Mouse (Mus musculus) gastrocnemius, postnatal 4 days (tissue): ENCODE measurements around the gene Trpc4ap. TPM values are rescaled to one million over a fixed set of nuclear protein-coding genes. Genes with fewer than 3 reads are reported as not detected.
"Not testable (repeated sequence)": the region's sequence is repeated elsewhere in the genome, so short reads cannot be mapped to it uniquely, and the experiment has no call there.

ENCODE experiments used
- DNase-seq, 2 experiments: peaks; one replicate each; pipeline ENCODE4 v3.0.0; 2021 to 2022; ENCODE audit warnings: low spot score in 2 of 2, mixed read lengths in 2 of 2
- long read RNA-seq, 2 experiments: library from polyadenylated mRNA; stranded (forward); transcript quantifications; one replicate each; pipeline ENCODE4 v2.0.0; 2021
- total RNA-seq, 2 experiments: library from RNA; stranded (reverse); gene quantifications; 2 replicates each; pipeline ENCODE4 v1.2.3; 2021

Gene Trpc4ap
- total RNA-seq: 100 to 1,000 TPM; 104 to 109 TPM
- long read RNA-seq, experiment 1, transcript Trpc4ap-202 (19 exons, 3,091 nt): minor isoform, 25 of 319 reads
- long read RNA-seq, experiment 1, transcript Trpc4ap-201 (19 exons, 3,204 nt): major isoform, 267 of 319 reads
- long read RNA-seq, experiment 1, partial matches to known transcripts: 10 of 319 reads
- long read RNA-seq, experiment 1, other reads (novel, unspliced or antisense): 17 of 319 reads
- long read RNA-seq, experiment 2, transcript Trpc4ap-201 (19 exons, 3,204 nt): major isoform, 361 of 435 reads
- long read RNA-seq, experiment 2, transcript Trpc4ap-202 (19 exons, 3,091 nt): minor isoform, 21 of 435 reads
- long read RNA-seq, experiment 2, partial matches to known transcripts: 27 of 435 reads
- long read RNA-seq, experiment 2, other reads (novel, unspliced or antisense): 26 of 435 reads

GRCm38 (mm10) chr2:155691723-155692493 lies at the start of gene Trpc4ap:
TSS of gene Trpc4ap (minus strand) at chr2:155692384.
- peak; percentile 95 to 96 for DNase-seq

DNA sequence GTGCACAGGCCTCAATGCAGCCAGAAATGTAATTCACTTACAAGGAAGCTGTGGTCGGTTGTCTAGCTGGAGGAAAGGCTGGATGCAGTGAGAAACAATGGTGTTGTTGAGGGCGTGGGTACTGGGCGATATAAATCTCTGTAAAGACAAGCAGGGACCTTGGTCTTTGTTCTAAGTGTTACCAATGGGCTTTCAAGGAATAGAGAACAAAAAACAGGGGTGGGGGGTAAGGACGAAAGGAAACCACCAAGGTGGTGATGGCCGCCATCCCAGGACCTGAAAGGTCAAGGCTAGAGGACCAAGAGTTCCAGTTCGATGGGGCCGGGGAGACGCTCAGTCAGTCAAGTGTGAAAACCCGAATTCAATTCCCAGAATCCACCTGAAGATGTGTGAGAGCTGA lies 45.6 kb upstream of the Trpc4ap start:
- no peak for DNase-seq

GRCm38 (mm10) chr2:155736936-155737335 lies 44.8 kb upstream of the Trpc4ap start:
- DNase-seq: no peak

DNA sequence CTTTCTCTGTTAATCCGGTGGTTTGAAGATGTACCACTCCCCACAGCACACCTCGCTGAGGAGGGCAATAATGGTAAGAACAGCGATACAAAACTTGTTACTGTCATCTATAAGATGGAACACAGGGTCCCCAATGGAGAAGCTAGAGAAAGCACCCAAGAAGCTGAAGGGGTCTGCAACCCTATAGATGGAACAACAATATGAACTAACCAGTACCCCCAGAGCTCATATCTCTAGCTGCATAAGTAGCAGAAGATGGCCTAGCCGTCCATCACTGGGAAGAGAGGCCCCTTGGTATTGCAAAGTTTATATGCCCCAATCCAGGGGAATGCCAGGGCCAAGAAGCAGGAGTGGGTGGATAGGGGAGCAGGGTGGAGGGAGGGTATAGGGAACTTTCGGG lies 43.6 kb upstream of the Trpc4ap start, which contains the start of gene Gm17581:
TSS of gene Gm17581 (minus strand) at position 101 of the 400 bp plus-strand sequence.
- DNase-seq: not testable (repeated sequence)

DNA sequence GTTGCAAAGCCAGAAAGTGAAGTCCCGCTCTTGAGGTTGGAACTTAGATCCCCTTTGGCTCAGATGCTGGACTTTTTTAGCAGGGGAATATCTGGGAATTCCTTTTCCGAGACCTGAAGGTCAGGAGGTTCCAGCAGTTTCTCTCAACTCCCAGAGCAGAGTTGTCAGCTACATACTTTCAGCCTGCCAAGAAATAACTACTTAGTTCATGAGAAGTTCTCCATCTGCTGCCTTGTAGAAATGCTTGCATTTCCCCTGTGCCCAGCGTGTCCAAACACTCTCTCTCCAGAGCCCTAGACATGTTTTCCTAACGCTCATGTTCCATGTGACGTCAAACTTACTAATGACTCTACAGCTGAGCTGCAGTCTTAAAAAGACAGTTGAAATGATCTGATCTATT lies 42.9 kb upstream of the Trpc4ap start:
- DNase-seq: no peak

DNA sequence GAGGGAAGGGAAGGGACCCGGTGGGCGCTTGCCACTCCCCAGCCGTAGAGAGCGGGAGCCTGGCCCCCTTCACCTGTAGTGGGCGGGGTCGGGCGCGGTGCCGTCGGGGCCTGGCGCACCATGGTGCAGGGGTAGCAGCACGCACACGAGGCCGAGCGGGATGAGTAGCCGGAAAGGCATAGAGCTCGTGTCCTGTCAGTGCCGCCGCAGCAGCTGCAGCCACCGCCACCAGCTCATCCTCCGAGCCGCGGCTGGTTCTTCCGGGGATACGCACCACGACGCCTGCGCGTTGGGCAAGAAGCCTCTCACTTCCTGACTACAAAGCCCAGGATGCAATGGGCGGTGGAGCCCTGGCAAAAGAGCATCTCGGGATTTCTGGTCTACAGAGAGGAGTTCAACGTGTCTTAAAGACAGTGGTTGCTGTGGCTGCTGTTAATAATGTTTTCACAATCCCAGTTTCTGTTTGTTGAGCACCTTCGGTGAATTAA lies 37.0 kb upstream of the Trpc4ap start, which contains the start of gene Edem2:
TSS of gene Edem2 (minus strand) at position 318 of the 488 bp plus-strand sequence.
- DNase-seq: peak; percentile 75 to 90

DNA sequence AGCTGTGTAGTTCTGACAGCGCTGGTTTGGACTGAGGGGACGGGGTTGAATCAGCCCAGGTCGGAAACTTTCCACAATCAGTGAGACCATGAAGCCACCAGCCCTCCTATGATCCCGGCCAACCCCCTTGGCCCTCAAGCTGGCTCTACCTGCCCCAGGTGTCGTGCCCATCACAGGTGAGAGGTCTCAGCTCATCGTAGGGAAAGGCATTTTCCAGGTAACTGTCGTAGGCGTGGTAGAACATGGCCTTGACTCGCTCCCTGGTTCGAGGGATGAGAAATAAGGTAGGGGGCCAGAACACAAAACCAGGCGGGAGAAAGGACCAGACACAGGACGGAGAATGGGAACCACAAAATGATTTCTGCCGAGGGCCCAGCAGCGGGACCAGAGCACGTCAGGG lies 36.6 kb upstream of the Trpc4ap start:
- no peak for DNase-seq

GRCm38 (mm10) chr2:155727764-155728395 lies 35.7 kb upstream of the Trpc4ap start:
- no peak for DNase-seq

- no peak for DNase-seq
Measured at GRCm38 (mm10) chr2:155726302-155726701, 34.1 kb upstream of the Trpc4ap start.

DNA sequence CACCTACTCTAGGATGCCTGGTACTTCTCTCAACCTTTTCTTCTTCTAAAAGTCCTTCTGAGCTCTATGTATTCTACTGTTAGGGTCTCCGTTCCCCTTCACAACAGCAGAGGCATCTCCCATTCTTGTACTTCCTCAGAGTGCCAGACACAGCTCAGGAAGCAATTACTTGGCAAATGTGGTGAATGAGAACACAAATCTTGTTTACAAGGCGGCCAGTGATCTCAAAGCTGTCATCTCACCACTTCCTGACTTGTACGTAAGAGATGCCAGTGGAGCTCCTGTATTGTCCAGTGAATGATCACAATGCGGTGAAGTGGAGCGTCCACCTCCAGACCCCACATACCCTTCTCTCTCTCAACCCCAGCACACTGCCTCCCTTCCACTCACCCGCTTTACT lies 32.3 kb upstream of the Trpc4ap start:
- DNase-seq: no peak

- no peak for DNase-seq
Measured at GRCm38 (mm10) chr2:155724036-155724435, 31.9 kb upstream of the Trpc4ap start.

DNA sequence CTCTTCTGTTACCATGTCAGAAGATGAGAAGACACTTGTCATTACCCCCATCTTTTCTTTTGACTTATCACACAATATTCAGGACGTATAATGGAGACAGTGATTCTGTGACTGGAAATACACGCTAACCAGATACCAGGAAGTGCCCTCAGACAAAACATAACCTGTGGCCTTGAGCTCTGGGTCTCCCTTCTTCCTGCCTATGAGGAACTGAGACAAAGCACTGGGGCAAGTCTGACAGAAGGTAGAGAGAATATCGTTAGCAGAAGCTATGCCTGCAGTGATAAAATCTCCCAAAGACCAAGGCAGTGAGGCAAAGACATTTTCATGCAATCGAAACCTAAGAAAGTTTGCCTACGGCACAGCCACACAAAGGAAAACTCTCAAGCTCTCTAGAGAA lies 28.4 kb upstream of the Trpc4ap start:
- DNase-seq: no peak

DNA sequence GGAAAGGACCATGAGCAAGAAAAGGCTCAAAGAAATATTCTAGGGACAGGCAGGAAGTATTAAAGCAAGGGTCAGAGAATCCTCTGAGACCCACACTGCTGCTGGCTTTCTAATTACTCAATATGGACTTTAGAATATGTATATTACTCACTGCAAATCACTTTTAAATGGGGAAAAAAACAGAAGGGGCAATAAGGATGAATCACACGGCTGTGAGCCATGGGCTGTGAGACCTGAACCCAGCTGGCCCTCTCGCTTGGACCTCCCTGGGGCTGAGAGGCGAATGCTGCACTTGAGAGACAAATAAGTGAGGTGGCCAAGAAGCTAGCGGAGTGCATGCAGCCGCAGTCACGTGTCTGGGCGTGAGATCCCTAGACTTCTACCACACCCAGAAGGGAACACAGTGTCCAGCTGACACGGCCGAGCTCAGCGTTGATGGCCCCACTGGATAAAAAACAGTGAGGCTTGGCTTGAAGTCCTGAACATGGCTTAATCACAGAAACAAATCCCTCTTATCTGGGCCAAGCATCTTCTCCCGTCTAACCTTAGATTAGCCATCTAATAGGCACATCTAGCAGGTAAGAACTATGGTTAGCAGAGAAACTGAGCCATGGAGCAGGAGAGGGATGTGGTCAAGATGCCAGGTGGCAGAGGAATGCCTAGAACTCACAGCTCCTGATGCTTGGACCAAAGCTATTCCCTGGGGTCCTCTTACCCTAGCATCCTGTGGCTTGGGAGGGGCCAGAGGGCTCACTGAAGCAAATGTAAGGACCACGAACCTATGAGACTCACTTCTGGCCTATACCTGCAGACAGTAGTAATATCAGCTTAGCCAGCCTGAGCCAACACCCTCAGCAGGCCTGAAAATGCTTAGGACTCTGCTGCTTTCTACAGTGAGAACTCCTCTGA lies 25.2 kb upstream of the Trpc4ap start:
- peak in 1 of 2 experiments; percentile 47 for DNase-seq

DNA sequence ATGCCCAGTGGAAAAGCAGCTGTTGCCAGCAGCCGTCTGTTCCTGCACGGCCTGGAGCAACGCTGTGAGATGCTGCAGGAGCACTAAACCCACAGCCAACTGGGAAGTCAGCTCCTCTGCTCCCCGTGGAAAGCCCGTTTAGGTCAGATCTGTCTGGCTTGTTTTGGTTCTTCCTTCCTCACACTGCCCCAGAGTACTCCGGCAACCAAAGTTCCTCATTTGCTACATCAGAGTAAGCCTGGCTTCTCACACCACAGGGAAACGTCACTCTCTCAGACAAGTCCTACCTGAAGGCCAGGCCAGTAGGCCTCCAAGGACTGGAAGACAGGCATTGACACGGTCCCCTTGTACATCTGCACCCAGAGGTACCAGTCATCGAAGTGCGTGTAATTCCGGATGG lies 18.4 kb upstream of the Trpc4ap start:
- DNase-seq: no peak

DNA sequence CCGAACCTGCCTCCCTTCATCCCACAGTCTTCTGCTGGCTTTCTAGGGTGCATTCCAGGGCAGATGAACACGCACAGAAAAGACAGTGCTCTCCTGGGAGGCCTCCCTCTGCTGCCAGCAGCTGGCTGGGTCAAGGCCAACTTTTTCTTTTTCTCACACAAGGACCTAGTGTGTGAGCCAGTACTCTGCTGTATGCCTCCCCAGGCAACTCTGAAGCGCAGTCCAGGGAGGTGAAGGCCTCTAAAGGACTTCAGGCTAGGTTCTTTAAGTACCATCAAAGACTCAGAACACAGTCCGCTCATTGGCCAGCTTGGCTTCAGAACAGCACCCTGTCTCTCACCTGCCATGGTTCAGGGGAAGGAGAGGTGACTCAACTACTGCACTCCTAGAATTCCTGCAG lies 15.1 kb upstream of the Trpc4ap start:
- peak in 1 of 2 experiments; percentile 69 for DNase-seq

GRCm38 (mm10) chr2:155703630-155704029 lies 11.4 kb upstream of the Trpc4ap start:
- no peak for DNase-seq

GRCm38 (mm10) chr2:155701399-155701919 lies 9.3 kb upstream of the Trpc4ap start:
- DNase-seq: no peak

GRCm38 (mm10) chr2:155698443-155698842 lies 6.3 kb upstream of the Trpc4ap start:
- DNase-seq: not testable (repeated sequence)

- no peak for DNase-seq
Measured at GRCm38 (mm10) chr2:155696851-155697250, 4.7 kb upstream of the Trpc4ap start.

DNA sequence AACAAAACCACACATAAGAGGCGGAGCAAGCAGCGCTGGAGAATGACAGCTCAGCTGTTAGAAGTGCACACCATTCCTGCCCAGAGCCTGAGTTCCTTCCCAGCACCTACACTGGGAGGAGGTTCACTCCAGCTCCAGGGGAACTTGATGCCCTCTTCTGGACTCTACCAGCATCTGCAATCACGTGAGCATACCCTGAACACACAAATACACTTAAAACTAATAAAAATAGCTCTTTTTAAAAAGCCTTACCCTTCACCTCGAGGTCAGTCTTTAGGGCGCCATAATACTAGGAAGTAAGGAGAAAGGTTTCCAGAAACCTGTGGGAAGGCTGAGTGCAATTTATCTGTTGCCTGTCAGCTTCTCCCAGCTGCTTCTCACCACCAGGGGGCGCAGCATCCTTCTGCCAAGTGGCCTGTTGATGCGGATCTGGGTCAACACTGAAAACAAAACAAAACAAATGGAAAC lies 3.9 kb upstream of the Trpc4ap start:
- peak; percentile 86 to 92 for DNase-seq
